Mouse (Mus musculus): ENCODE measurements around the gene Nfkb1.

The Nfkb1 gene

DNA sequence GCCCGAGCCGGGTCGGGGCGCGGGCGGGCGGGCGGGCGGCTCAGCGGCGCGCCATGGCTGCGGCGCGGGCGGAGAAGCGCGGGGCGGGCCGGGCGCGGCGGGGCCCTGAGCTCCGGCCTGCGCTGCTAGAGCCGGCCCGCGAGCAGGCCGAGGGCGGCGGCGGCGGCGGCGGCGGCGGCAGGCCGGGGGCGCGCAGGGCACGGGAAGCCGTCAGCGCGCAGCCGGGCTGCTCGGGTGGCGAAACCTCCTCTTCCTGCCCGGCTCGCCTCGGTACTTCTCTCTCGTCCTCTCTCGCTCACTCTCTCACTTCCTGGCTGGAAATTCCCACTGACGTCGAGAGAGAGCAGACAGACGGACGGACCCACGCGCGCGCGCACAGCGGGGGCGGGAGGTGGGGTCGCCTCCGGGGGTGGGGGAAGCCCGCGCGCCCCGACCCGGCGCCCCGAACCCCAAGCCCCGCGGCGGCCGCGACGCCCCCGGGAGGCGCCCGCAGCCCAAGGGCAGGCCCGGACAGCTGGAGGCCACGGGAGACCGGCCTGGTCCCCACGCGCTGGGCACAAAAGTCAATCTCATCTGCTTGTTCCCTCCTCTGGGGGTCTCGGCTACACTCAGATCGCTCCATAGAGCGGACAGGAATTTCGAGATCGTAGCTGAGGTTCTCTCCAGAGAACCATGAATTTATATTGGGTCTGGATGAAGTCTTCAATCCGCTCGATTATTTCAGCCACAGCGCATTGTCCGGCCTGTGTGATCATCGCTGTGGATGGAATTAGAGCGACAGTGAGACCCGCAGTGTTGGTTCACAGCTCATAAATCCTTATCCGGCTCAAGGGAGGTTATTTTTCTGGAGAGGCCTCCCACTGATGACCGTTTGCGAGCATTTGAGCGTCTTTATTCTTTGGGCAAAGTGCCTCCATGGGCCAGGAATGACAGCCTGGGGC is at the start of gene Nfkb1:
Gene Nfkb1 (minus strand): TSS at position 357 of the 941 bp plus-strand sequence.
- DNase-seq (ENCODE audit: low spot score): peak; percentile 41

DNA sequence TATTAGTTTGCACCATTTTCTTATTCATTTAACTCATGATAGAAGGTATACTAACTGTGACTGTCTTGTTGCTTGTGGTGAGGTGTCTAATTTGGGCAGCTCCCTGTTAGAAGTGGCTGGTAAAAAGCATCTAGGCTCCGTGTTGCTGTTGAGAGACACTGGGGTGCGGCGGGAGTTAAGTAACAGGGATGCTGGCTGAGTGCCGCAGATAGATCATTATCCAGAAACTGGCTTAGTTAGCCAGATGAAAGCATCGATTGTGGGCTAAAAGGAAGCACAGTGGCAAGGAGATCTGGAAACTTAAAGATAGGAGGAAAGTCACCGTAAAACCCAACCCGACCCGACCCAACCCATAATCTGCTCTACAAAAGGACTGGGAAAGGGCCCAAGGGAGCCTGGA is 49.4 kb upstream of the Nfkb1 start:
- no peak for DNase-seq (ENCODE audit: low spot score)

DNA sequence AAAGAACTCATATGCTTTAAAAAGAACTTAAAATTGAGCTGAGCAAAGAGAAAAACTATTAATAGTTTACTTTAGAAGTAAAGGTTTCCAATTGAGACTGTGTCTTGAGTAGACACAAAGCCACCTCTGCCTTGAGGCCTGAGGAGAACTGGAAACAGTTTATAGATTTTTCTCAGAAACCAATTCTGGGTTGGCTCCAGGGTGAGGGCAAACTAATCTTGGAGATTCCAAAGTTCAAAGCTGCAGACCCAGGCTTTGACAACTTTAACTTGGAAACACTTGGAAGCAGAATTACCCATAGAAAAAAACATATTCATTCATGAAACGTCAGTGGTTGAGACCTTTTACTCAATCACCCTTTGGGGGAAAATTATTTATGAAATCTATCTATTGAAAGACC is 43.4 kb upstream of the Nfkb1 start:
- DNase-seq (ENCODE audit: low spot score): no peak

DNA sequence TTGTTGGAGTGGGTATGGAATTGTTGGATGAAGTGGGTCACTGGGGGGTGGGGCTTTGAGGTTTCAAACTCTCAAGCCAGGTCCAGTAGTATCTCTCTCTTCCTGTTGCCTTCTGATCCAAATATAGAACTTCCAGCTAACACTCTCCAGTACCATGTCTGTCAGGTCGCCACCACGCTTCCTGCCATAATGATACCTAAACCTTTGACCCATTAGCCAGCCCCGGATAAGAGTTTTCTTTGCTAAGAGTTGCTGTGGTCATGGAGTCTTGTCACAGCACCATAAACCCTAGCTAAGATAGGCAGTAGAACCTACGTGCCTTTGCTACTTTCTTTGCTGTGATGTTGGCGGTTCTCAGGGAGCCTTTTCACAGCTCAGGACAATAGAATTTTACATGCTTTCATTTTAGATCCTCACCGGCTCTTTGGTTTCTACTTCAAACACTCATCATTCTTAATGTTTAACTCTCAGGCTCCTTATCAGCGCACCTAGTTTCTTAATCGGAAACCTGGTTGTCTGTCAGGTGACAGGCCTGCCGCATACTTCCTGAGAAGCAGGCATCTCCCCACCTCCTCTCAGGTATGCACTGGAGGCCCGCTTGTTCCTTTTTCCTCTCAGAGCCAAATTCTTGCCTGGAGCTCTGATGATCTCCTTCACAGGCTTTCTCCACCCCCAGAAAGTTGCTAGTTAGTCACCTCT is 41.5 kb upstream of the Nfkb1 start:
- no peak for DNase-seq (ENCODE audit: low spot score)

DNA sequence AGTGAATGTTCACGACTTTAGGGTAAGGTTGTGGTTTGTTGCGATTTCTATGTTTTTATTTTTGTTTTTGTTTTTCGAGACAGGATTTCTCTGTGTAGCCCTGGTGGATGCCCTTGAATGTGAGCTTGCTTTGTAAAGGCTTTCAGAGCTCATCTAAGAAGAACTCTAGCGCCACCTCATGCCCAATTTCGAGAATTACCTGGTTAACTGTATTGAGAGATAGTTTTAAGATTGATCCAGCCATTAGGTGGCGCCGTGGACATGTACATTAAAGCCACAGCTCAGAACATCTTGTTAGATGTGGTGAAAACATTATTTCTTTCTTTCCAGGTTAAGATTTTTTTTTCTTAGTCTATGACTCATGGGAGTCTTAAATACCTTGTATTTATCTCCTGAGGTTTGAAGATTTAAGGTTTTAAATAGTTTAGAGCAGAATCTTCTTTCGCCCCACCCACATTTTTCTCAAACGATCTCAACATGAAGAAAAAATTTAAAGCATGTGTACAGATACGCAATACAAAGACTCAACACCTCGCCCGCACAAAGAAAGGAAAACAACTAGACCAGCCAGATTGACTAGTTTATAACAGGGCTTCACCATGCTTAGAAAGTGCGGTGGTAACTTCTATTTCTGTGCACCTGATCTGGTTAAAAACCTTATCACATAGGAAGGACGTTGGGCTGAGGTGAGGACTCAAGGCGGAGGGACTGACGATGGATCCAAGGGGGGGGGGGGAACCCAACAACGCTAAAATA is 40.1 kb upstream of the Nfkb1 start:
- peak; percentile 72 for DNase-seq (ENCODE audit: low spot score)

DNA sequence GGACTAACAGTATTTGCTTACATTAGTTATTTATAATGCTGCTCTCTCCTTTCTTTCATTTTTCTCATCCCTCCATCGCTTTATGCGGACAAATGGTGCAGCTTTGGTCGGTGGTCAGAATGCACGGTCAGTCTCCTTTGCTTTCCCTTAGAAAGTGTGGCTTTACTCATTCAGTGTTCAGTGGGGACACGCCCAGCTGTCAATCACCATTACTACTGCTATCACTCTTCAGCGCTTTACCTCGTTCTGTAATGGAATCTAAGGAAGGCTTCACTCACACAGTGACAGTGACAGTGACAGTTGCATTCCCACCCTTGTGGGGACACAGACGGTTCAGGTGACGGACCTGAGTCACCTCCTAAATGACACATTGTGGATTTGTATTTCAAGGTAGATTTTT is 39.4 kb upstream of the Nfkb1 start:
- DNase-seq (ENCODE audit: low spot score): no peak

DNA sequence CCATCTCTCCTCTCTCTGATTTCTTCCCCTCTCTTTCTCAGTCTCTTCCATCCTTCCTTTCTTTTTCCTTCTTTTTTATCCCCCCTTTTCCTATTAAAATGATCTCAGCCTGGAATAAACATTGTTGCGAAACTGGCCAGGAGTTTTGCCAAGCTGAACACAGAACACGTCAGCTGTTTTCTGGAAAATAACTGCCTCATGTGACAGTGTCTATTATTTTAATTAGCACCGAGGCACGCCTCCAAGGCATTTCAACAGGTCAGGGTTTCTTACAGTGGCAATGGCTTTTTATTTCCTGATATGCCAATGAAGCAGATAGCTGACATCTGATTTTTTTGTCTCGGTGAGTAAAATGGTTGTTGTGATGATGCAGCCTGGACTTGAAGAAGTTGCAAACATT is 38.2 kb upstream of the Nfkb1 start:
- peak; percentile 6 for DNase-seq (ENCODE audit: low spot score)

DNA sequence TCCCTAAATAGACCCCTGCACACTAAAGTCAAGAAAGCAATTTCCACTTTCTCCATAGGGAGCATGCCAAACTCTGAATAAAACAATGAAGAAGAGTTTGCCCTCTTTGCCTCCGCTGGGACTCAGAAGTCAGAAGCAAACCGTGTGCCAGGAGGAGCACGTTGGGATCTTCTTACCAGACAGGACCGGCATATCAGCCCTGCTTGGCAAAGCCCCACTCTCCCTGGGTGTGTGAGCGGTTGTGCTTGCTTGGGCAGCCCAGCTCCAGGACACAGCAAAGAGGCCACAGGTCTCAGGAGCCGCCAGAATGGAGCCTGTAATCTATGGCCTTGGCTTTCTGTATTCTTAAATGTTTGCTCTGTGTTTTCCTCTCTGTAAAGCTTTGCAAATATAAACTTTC is 37.6 kb upstream of the Nfkb1 start:
- DNase-seq (ENCODE audit: low spot score): no peak

DNA sequence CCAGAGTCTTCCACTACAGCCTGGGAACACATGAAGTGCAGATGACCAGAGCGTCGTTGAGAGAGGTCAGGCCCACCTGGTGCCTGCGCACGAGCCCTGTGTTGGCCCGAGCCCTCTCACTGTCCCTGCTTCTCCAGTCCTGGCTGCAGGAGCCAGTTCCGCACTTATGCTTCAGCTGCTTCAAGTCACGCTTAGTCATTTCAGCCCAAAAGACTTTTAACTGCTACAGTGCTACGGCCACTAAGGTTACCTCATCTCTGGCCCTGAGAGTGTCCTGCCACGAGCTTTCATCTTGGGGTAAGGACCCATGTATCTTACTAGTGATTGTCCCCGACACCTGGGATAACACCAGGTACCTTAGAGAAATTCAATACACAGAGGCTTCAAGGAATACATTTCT is 36.0 kb upstream of the Nfkb1 start:
- DNase-seq (ENCODE audit: low spot score): no peak

DNA sequence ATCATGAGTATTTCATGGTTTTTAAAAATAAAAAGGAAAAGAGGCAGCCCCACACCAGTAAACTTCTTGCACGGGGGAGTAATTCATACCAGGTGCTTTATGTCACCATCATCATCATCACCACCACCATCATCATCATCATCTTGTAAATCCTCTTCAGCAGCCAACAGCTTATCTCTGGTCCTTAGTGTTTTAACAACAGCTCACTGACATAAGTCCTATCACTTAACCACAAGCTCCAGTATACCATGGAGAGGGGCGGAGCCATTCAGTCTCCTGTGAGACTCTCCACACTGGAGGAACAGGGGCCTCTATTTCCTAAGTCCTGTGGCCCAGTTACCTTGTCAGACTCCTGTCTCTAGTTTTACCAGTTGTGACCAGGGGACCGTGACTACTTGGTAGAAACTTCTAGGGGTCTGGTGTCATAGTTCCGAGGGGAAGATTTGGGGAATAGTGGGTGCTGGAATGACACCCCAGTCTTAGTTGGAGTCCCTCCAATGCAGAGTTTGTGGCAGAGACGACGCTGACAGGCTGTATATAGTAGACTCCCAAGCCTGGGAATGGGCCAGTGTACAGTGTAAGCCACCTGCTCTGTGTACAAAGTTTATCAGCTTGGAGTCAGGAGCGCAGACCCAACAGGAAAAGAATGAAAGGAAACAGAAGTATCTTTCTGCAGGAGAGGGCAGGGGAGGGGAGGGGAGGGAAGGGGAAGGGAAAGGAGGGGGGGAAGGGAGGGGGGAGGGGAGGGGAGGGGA is 35.4 kb upstream of the Nfkb1 start:
- DNase-seq (ENCODE audit: low spot score): no peak

DNA sequence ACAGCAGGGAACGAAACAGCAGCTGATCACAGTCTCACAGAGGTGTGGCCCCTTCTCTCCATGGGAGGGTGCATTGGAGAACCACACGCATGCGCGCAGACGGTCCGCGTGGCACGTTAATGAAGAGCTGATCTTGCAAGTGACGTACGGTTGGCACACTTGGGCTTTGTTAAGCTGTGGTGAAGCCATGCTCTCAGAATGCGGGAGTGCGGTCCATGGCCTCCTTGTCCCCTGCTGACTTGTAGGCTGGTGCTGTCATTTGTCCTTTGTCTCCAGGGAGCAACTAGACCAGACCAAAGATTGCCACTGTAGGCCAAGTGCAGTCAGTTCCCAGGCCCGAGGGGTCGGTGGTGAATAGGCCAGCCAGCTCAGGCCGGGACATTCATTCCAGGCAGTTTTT is 34.7 kb upstream of the Nfkb1 start:
- DNase-seq (ENCODE audit: low spot score): no peak

DNA sequence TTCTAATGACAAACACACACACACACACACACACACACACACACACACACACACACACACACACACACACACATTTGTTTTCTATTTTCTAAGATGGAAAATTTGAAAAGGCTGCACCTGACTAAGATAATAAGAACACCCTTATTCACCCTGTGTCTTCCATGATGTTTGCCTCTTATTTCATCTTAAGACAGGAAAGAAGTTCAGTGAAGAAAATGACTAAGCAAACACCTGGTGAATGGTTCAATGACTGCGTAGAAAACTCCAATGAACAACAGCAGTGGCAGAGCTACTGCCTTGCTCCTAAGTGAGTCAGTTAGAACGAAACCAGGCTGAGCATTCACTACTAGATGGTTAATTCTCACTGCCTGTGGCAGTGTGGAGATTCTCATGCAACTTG is 30.8 kb upstream of the Nfkb1 start:
- no peak for DNase-seq (ENCODE audit: low spot score)

DNA sequence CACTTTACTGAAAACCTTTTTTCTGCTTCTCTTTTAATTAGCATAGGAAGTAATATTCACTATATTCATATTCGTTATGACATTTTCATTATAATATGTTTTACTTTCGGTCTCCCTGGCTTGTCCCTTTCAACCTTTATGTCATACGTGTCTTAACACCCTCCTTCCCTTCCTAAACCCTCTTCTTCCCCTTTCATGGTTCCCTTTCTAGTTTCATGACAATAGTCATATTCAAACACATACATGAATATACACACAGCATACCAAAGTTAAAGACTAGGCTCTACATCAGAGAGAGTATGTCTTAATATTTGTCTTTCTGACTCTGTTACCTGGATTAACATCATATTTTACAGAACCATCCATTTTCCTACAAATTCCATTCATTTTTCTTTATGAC is 28.6 kb upstream of the Nfkb1 start:
- no peak for DNase-seq (ENCODE audit: low spot score)

DNA sequence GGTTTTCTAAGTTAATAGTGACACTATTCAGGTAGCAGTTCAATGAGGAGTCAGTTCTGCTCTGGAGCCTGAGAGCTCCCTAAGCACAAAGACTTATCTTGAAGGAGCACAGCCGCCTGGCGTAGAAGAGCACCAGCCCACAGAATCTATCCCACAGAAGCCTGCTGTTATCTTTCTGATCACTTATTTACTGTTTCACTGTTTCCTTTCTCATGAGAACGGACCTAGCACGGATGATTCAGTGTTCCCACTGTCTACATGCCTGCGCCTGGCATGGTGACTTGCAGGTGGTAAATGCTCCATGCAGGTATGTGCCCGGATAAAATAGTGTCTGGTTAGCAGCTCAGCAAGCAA is 27.8 kb upstream of the Nfkb1 start:
- DNase-seq (ENCODE audit: low spot score): no peak

DNA sequence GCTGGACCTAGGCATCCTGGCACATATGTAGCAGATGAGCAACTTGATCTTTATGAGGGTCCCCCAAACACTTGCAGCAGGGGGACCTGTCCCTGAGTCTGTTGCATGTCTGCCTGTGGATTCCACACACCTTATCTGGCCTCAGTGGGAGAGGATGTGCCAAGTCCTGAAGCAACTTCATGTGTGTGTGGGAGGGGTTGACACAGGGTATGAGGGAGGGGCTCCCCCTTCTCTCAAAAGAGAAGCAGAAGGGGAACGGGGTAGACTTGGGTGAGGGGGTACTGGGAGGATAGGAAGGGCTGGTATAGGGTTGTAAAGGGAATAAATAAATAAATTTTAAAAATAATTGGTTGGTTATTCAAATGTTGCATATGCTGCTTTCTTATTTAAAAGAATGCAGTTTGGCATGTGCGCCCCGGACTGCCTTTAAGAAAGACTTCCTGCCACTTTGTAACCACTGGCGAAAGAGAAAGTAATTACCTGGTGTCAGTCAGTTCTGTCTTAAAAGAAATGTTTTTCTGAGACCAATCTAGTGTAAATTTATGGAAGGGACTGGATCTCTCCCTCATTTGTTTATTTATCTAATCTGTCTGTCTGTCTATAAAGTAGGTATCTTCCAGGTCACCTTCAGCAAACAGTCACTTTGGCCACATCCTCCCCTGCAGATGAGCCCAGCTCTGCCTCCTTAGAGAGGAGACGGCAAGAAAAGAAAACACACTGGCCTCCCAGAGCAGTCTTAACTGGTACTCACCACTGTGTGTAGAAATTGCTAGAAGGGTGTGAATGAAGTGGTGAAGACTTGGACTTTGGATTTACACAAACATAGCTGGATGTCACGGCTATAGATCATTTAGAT is 27.2 kb upstream of the Nfkb1 start:
- no peak for DNase-seq (ENCODE audit: low spot score)

DNA sequence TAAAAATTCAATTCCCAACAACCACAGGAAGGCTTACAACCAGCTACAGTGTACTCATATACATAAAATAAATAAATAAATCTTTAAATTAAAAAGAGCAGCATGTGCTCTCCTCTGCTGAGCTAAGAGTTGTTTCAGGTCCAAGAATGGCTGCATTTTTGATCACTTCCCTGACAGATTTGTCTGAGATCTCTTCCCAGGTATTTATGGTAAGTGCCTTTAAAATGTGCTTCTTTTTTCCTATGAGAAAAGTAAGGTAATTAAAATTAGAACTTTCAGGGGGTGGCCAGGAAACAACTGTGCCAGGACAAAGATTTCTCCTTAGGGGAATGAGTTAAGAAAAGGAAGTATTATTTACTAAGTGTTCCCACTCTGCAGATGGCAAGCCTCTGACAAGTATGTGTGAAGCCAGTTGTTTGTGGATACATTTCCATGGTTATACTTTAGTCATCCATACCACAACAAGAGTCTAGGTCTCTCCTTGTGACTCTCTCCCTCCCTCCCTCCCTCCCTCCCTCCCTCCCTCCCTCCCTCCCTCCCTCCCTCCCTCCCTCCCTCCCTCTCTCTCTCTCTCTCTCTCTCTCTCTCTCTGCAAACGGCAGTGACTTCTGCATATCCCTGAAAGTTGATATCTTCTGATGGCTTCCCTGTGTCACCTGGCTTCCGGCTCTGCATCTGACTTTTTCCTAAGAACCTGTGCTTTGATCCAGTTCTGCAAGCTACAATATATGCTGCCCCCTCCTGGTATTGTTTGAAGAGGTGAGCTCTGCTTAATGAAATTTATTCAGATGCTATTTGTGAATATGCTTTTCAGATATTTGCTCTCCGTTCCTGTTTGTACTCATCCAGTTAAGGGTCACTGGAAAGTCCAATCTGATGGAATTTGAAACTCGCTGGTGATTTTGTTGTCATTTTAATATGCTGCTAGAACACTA is 21.9 kb upstream of the Nfkb1 start:
- no peak for DNase-seq (ENCODE audit: low spot score)

DNA sequence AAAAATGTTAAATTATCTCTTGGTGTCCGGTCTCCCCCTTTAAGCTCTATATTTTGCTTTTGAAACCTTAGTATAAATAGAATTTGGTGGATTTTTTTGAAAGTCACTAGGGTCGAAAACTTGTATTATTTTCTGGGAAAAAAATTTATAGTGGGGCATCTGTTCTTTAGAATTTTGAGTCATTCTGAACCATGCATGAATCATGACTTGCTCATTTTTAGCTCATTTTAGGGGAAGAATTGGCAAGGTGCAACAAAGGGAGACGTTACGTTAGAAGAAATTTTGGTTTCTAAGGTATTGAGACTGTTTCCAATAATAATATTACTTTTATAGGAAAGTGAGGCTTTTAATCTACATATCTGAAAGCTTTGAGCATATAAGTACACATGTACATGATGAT is 20.3 kb upstream of the Nfkb1 start:
- no peak for DNase-seq (ENCODE audit: low spot score)

DNA sequence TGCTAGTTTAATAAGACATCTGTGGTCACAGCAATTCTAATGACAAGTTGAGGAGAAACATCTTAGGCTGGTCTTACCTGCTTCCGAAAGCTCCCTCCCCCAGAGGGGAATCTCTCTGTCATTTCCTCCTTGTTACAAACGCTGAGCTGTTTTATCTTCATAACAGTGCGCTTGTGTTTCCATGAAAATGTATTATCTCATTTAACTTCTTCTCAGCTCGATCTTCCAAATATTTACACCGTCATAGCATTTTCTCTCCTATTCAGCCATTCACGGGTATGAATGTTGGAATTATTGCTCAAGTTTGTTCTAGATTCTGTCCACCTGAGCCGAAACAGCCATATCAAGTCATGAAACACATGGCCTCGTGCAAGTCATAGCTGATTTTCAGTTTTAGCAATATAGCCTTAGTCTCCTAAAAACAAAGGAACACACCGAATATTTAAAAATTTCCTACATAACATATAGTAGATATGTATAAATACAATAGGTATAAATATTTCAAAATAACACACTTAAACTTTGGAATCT is 19.8 kb upstream of the Nfkb1 start:
- no peak for DNase-seq (ENCODE audit: low spot score)

DNA sequence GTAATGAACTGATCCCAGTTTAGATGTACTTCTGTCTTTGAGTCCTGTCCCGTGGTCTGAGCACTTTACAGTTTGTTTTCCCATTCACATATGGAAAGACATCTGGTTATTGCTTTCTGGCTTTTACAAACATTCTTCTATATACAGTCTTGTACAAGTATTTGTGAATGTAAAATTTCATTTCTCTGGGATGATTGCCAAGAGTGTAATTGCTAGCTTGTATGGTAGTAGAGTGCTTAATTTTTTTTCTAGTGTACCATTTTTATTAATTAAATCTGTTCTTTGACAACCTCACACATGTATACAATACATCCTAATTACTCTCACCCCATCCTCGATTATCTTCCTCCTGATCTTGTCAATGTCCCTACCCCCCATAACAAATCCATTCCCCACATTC is 12.0 kb upstream of the Nfkb1 start:
- no peak for DNase-seq (ENCODE audit: low spot score)

DNA sequence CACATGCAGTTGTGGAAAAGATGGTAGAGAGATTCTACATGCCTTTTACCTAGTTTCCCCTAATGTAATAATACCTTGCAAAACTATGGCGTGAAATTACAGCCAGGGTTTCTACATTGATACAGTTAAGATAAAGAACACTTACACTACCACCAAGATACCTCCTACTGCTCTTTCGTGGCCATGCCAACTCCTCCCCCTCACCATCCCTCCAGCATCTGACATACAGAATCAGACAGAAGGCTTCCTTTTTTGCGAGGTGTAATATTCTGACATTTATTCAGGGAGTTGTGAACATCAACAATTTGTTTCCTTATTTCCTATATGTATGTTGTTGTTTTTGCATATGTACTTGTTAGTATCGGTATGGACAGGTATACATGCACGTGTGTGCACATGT is 11.3 kb upstream of the Nfkb1 start:
- no peak for DNase-seq (ENCODE audit: low spot score)
